In the genomic region with DNA sequence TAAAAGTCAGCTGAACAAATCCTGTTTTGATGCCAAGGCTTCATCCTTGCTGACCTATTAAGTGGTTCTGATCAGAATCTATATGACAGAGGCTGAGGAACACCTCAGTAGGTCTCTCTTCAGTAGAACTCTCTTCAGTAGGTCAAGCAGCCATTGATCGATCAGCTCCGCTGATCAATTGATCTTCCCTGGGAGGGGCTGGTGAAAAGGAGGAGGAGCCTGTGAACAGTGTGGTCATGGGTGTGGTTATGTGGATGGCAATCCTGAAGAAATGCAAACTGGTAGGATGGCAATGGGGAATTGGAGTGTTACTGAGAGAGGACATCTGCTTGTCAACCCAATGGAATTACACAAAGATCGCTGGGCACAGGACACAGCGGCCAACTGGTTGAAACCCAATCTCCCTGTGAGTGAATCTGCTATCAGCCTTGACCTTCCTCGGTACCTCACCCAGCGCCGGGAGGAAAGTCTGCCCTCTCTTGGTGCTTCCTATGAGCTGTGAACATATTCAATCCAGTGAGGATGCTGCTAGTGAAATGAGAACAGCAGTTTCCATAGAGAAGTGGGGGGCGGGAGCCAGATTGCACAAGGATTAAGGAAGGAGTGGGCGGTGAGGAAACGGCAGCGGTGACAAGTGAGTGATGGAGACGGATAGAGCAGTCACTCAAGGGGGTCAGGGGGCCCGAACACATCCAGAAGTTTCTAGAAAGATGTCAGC, we compare ENCODE assay signal across 13 mouse cellular contexts.
A peak's percentile ranks its signal among the peaks of the same experiment; 100 is the strongest.
DNase-seq lines count a peak whose midpoint lies in the region; ATAC-seq and TF ChIP-seq lines count a peak whose summit lies in the region.
"Had no signal": no experiment of that assay in that cellular context is flagged by ENCODE, and none has a peak within 500 bp of the region (broad histone marks: within the 10 kb centered on the region; RNA-seq: fewer than 3 reads in every experiment).

No protein-coding gene starts in this region.

- no peak overlapping the region for H3K4me2 ChIP-seq in midbrain, postnatal 0 days (ENCODE audit: low read depth, low read length, poor library complexity, severe bottlenecking)
- H3K4me2 ChIP-seq: liver, embryonic 15.5 days had no signal

- no peaks in the 10 kb centered on the region for H3K36me3 ChIP-seq in midbrain, postnatal 0 days (ENCODE audit: insufficient read depth, low read length)
- no peaks in the 10 kb centered on the region for H3K36me3 ChIP-seq in midbrain, embryonic 10.5 days
- H3K36me3 ChIP-seq: liver, embryonic 15.5 days had no signal

- no peak for ATAC-seq in midbrain, postnatal 0 days (ENCODE audit: low FRiP score)

- no peak overlapping the region for H3K9ac ChIP-seq in midbrain, postnatal 0 days (replicated peaks; ENCODE audit: low read length, poor library complexity, severe bottlenecking)
- H3K9ac ChIP-seq: liver, embryonic 15.5 days had no signal

- H3K27ac ChIP-seq in cerebellum, adult 2 months (ENCODE audit: insufficient read depth, low read length) = no peak overlapping the region
- no peak overlapping the region for H3K27ac ChIP-seq in midbrain, postnatal 0 days (ENCODE audit: low read depth, low read length)
- no peak overlapping the region for H3K27ac ChIP-seq in midbrain, embryonic 10.5 days (replicated peaks)
- H3K27ac ChIP-seq: liver, embryonic 15.5 days had no signal

- H3K4me3 ChIP-seq in cerebellum, adult 2 months (replicated peaks; ENCODE audit: insufficient read depth, low read depth, low read length) = no peak overlapping the region
- no peak overlapping the region for H3K4me3 ChIP-seq in midbrain, postnatal 0 days (ENCODE audit: low read depth, low read length)
- H3K4me3 ChIP-seq in midbrain, embryonic 10.5 days = no peak overlapping the region
- H3K4me3 ChIP-seq: erythroblast, embryonic 14.5 days; liver, embryonic 15.5 days had no signal

- DNase-seq in cerebellum, adult 9-10 months = peak; percentile 0
- DNase-seq in cerebellum, adult 2 months = no peak
- DNase-seq in midbrain, postnatal 0 days (ENCODE audit: low spot score) = peak; percentile 6
- no peak for DNase-seq in midbrain, embryonic 10.5 days (ENCODE audit: low spot score)
- DNase-seq in layer of hippocampus, postnatal 10 days (ENCODE audit: low spot score in 2 of 2) = peak; percentile 30 to 31
- DNase-seq in right cerebral cortex, postnatal 4 days = peak; percentile 15
- no peak for DNase-seq in urinary bladder, postnatal 14 days (ENCODE audit: low spot score)
- DNase-seq in urinary bladder, adult 18-20 months (ENCODE audit: low spot score in 2 of 2) = no peak
- DNase-seq: cerebellum, adult 8-10 months; gastrocnemius, postnatal 36 days; midbrain, embryonic 14.5 days had no signal

- no peaks in the 10 kb centered on the region; the same call in 1 of the 2 replicates for H3K27me3 ChIP-seq in cerebellum, adult 2 months (ENCODE audit: control insufficient read depth, insufficient read depth, low read length)
- peaks cover 4% of the 10 kb centered on the region; the same call in 1 of the 2 replicates for H3K27me3 ChIP-seq in midbrain, postnatal 0 days (ENCODE audit: insufficient read depth, low read length)
- H3K27me3 ChIP-seq in midbrain, embryonic 10.5 days (ENCODE audit: low read depth, poor library complexity, severe bottlenecking) = peaks cover 89% of the 10 kb centered on the region
- H3K27me3 ChIP-seq: liver, embryonic 15.5 days had no signal

- H3K4me1 ChIP-seq in cerebellum, adult 2 months (ENCODE audit: control insufficient read depth, insufficient read depth, low read length) = no peaks in the 10 kb centered on the region
- no peaks in the 10 kb centered on the region for H3K4me1 ChIP-seq in midbrain, postnatal 0 days (ENCODE audit: insufficient read depth, low read length)
- peaks cover 28% of the 10 kb centered on the region for H3K4me1 ChIP-seq in midbrain, embryonic 10.5 days
- H3K4me1 ChIP-seq: liver, embryonic 15.5 days had no signal

- 58% methylated on average over 13 of the region's 13 CpGs for WGBS in cerebellum, adult 2 months
- WGBS in midbrain, postnatal 0 days = 63% methylated on average over 13 of the region's 13 CpGs
- WGBS in midbrain, embryonic 10.5 days = 70% methylated on average over 13 of the region's 13 CpGs

- no peak for TF ChIP-seq POLR2A in cerebellum, adult 2 months (IDR thresholded peaks at IDR 0.05; ENCODE audit: borderline replicate concordance, insufficient read depth, low read length)

- TF ChIP-seq CTCF in cerebellum, adult 2 months (IDR thresholded peaks at IDR 0.05; ENCODE audit: borderline replicate concordance, insufficient read depth, low read depth, low read length) = no peak
- peak; percentile 38 for TF ChIP-seq CTCF in midbrain, postnatal 0 days (IDR thresholded peaks at IDR 0.05)

- H3K9me3 ChIP-seq in midbrain, postnatal 0 days (ENCODE audit: low read length) = no peaks in the 10 kb centered on the region
- H3K9me3 ChIP-seq in midbrain, embryonic 10.5 days (replicated peaks) = no peaks in the 10 kb centered on the region
- H3K9me3 ChIP-seq: liver, embryonic 15.5 days had no signal

Comparison
In these comparisons a context has a peak if more than half of its experiments do, and no peak if none do; other contexts are left out.
1. DNase-seq: peak in cerebellum, adult 9-10 months (single experiment), midbrain, postnatal 0 days (single experiment), layer of hippocampus, postnatal 10 days (2 of 2) and right cerebral cortex, postnatal 4 days (single experiment); none in cerebellum, adult 2 months (0 of 2), midbrain, embryonic 10.5 days (single experiment), urinary bladder, postnatal 14 days (single experiment) and urinary bladder, adult 18-20 months (0 of 2).